Mouse (Mus musculus): ENCODE results near the gene Gm48551. TPM values are rescaled to one million over a fixed set of nuclear protein-coding genes. Genes with fewer than 3 reads are reported as not detected.

Gm48551 gene
- total RNA-seq, 2 experiments from 2014 or later, result 2.0 to 3.4 TPM

GRCm38 (mm10) chr10:81424246-81425051 is 40.2 kb downstream of the Gm48551 start:
- H3K27ac ChIP-seq, result peak overlapping the region; percentile 44; the same call in 1 of the 2 replicates
- peak; percentile 22 to 26 for DNase-seq (ENCODE audit: extremely low spot score in 1 of 2, low spot score in 2 of 2)
- TF ChIP-seq CTCF (IDR thresholded peaks at IDR 0.05), result no peak
- intact Hi-C loops (cut with DNase I), result no loop called here
- peak overlapping the region; percentile 88; the same call in 1 of the 2 replicates for H3K4me3 ChIP-seq

GRCm38 (mm10) chr10:81425236-81425850 is 41.1 kb downstream of the Gm48551 start:
- intact Hi-C loops (cut with DNase I), result no loop called here
- Histone ChIP-seq H3K4me3 (peak overlapping the region; percentile 88), H3K27ac (peak overlapping the region; percentile 76)
- DNase-seq (ENCODE audit: extremely low spot score in 1 of 2, low spot score in 2 of 2), result peak; percentile 28 to 31
- TF ChIP-seq CTCF (IDR thresholded peaks at IDR 0.05), result no peak

GRCm38 (mm10) chr10:81426081-81426671 is 41.9 kb downstream of the Gm48551 start:
- TF ChIP-seq CTCF (IDR thresholded peaks at IDR 0.05), result no peak; the same call in 1 of the 2 replicates
- peak; percentile 19 to 26 for DNase-seq (ENCODE audit: extremely low spot score in 1 of 2, low spot score in 2 of 2)
- Histone ChIP-seq H3K27ac (peak overlapping the region; percentile 98), H3K4me3 (peak overlapping the region; percentile 88)
- intact Hi-C loops (cut with DNase I), result loop anchor here (1.0 to 2.0 kb wide), 2 partner anchors 9 to 13 kb away; no protein-coding TSS in a partner anchor

- no peak for TF ChIP-seq CTCF (IDR thresholded peaks at IDR 0.05)
- Histone ChIP-seq H3K4me3 (peak overlapping the region; percentile 88), H3K27ac (peak overlapping the region; percentile 98)
- intact Hi-C loops (cut with DNase I), result loop anchor here (1.0 to 2.0 kb wide), 2 partner anchors 10 to 14 kb away; no protein-coding TSS in a partner anchor
- DNase-seq (ENCODE audit: extremely low spot score in 1 of 2, low spot score in 2 of 2), result peak; percentile 48 to 55
Observed at GRCm38 (mm10) chr10:81426897-81427296, 42.6 kb downstream of the Gm48551 start.

GRCm38 (mm10) chr10:81427327-81427726 is 43.1 kb downstream of the Gm48551 start:
- intact Hi-C loops (cut with DNase I), result loop anchor here (2.0 kb wide), 1 partner anchor 15 kb away; no protein-coding TSS in a partner anchor
- peak overlapping the region; percentile 98 for H3K27ac ChIP-seq
- TF ChIP-seq CTCF (IDR thresholded peaks at IDR 0.05), result no peak
- peak in 1 of 2 experiments; percentile 8 for DNase-seq (ENCODE audit: extremely low spot score in 1 of 2, low spot score in 2 of 2)
- H3K4me3 ChIP-seq, result peak overlapping the region; percentile 88

GRCm38 (mm10) chr10:81427804-81428506 is 43.7 kb downstream of the Gm48551 start:
- DNase-seq (ENCODE audit: extremely low spot score in 1 of 2, low spot score in 2 of 2), result peak; percentile 10 to 11
- intact Hi-C loops (cut with DNase I), result loop anchor here (2.0 kb wide), 1 partner anchor 15 kb away; no protein-coding TSS in a partner anchor
- no peak overlapping the region for H3K4me3 ChIP-seq
- no peak for TF ChIP-seq CTCF (IDR thresholded peaks at IDR 0.05)
- no peak overlapping the region; the same call in 1 of the 2 replicates for H3K27ac ChIP-seq

- Histone ChIP-seq H3K4me3 (no peak overlapping the region), H3K27ac (no peak overlapping the region)
- DNase-seq (ENCODE audit: extremely low spot score in 1 of 2, low spot score in 2 of 2), result no peak
- TF ChIP-seq CTCF (IDR thresholded peaks at IDR 0.05), result no peak
- intact Hi-C loops (cut with DNase I), result no loop called here
Observed at GRCm38 (mm10) chr10:81428507-81428870, 44.2 kb downstream of the Gm48551 start.

GRCm38 (mm10) chr10:81429092-81429491 is 44.8 kb downstream of the Gm48551 start:
- no peak overlapping the region; the same call in 1 of the 2 replicates for H3K27ac ChIP-seq
- intact Hi-C loops (cut with DNase I), result no loop called here
- no peak overlapping the region; the same call in 1 of the 2 replicates for H3K4me3 ChIP-seq
- TF ChIP-seq CTCF (IDR thresholded peaks at IDR 0.05), result no peak
- no peak for DNase-seq (ENCODE audit: extremely low spot score in 1 of 2, low spot score in 2 of 2)

GRCm38 (mm10) chr10:81429605-81430061 is 45.4 kb downstream of the Gm48551 start:
- no peak for TF ChIP-seq CTCF (IDR thresholded peaks at IDR 0.05)
- Histone ChIP-seq H3K4me3 (peak overlapping the region; percentile 80), H3K27ac (peak overlapping the region; percentile 99)
- DNase-seq (ENCODE audit: extremely low spot score in 1 of 2, low spot score in 2 of 2), result peak; percentile 46 to 62
- intact Hi-C loops (cut with DNase I), result no loop called here

- peak; percentile 86 to 87 for DNase-seq (ENCODE audit: extremely low spot score in 1 of 2, low spot score in 2 of 2)
- Histone ChIP-seq H3K4me3 (peak overlapping the region; percentile 80), H3K27ac (peak overlapping the region; percentile 99)
- TF ChIP-seq CTCF (IDR thresholded peaks at IDR 0.05), result no peak
- intact Hi-C loops (cut with DNase I), result no loop called here
Observed at GRCm38 (mm10) chr10:81430141-81430830, 46.0 kb downstream of the Gm48551 start.
